Mouse (Mus musculus) spleen, embryonic (tissue): ENCODE measurements around the gene Ptpn6.
"Not testable (repeated sequence)": the region's sequence is repeated elsewhere in the genome, so short reads cannot be mapped to it uniquely, and the experiment has no call there.

Experiments
- CTCF ChIA-PET: fragments of 350-600 bp; sonication (Branson Sonifier 250); formaldehyde crosslinking; loops from one replicate; lab custom pipeline; 2022; lab: Charles Lee

The Ptpn6 gene

DNA sequence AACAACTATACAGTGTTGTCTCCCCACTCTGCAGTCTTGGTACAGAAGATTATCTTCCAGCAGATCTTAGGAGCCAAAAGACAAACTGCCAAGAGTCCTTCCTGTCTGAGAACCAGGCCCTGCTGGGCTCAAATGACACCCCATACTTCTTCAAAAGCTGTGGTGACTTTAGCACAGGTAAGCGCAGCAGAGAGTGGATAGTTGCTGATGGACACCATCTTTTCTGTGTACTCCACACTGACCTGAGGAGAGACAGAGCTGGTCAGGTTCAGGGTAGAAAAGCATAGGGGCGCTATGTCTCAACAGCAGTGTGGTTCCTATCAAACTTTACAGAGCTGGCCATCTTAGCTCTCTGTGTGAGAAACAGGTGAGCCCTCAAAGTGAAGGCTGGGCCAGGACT is 34.1 kb downstream of the Ptpn6 start:
- CTCF ChIA-PET, result interaction anchor here (0.5 kb wide), 1 partner anchor 9 kb away, joined by 3 read pairs; no protein-coding TSS in a partner anchor

GRCm38 (mm10) chr6:124703789-124704188 is 34.7 kb downstream of the Ptpn6 start:
- CTCF ChIA-PET, result interaction anchor here (2.1 kb wide), 1 partner anchor 55 kb away, joined by 7 read pairs; no protein-coding TSS in a partner anchor

GRCm38 (mm10) chr6:124702784-124703103 is 35.8 kb downstream of the Ptpn6 start:
- CTCF ChIA-PET, result interaction anchor here (0.5 to 2.1 kb wide), 5 partner anchors 18 to 81 kb away, joined by 3 to 8 read pairs (median 4); no protein-coding TSS in a partner anchor

- CTCF ChIA-PET, result interaction anchor here (0.5 to 2.1 kb wide), 7 partner anchors 18 to 312 kb away, joined by 3 to 8 read pairs (median 4); no protein-coding TSS in a partner anchor
Measured at GRCm38 (mm10) chr6:124702102-124702783, 36.3 kb downstream of the Ptpn6 start.

- CTCF ChIA-PET, result interaction anchor here (0.6 kb wide), 2 partner anchors 63 to 313 kb away, joined by 3 read pairs; no protein-coding TSS in a partner anchor
Measured at GRCm38 (mm10) chr6:124701338-124701737, 37.2 kb downstream of the Ptpn6 start.

GRCm38 (mm10) chr6:124699962-124700610 is 38.4 kb downstream of the Ptpn6 start:
- CTCF ChIA-PET, result no interaction called here

DNA sequence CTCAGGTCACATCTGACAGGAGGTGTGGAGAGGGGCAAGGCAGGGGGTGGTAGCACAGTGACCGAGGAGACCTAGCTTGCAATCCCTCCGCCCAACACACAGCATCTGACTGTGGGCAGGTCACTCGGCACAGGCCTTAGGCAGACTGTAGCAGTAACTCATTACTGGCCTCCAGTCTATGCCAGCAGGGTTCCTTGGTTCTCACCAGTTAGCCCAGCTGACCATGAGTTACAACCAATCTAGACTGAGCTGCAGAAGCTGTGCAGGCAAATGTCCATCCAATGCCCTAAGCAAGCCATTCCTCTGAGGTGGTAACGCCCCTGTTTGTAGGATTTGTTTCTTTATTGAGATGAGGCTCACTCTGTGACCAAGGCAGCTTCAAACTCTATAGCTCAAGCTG is 39.1 kb downstream of the Ptpn6 start:
- CTCF ChIA-PET, result no interaction called here

GRCm38 (mm10) chr6:124698751-124699150 is 39.8 kb downstream of the Ptpn6 start:
- CTCF ChIA-PET, result no interaction called here

DNA sequence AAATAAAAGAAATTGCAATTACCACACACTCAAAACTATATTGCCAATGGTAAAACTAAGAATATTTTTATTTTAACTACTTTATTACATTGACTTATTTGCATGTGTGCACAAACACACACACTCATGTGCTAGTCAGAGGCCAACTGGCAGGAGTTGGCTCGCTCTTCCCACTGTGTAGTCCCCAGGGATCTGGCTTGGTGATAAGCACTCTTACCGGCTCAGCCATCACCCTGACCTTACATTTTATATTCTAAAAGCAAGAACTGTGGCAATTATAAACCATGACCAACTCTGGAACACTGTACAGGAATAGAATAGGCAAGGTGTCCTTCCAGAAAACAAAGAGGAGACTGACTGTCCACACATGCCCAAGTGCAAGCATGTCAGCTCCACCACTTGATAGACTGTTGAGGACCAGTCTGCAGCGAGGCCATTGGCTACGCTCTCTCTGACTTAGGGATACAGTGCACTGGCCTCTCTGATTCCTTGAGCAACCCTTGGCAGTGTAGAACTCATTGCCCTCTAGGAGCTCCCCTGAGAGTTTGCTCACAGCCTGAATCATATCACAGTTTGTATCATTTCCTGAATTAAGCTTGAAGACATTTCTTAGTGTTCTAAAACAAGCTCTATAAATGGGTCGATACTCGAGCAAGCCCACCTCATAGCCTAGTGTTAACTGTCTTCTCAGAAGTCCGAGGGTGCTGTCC is 41.9 kb downstream of the Ptpn6 start:
- CTCF ChIA-PET, result no interaction called here

- CTCF ChIA-PET, result interaction anchor here (0.6 kb wide), 1 partner anchor 17 kb away, joined by 4 read pairs; no protein-coding TSS in a partner anchor
Measured at GRCm38 (mm10) chr6:124694166-124694955, 44.2 kb downstream of the Ptpn6 start.

DNA sequence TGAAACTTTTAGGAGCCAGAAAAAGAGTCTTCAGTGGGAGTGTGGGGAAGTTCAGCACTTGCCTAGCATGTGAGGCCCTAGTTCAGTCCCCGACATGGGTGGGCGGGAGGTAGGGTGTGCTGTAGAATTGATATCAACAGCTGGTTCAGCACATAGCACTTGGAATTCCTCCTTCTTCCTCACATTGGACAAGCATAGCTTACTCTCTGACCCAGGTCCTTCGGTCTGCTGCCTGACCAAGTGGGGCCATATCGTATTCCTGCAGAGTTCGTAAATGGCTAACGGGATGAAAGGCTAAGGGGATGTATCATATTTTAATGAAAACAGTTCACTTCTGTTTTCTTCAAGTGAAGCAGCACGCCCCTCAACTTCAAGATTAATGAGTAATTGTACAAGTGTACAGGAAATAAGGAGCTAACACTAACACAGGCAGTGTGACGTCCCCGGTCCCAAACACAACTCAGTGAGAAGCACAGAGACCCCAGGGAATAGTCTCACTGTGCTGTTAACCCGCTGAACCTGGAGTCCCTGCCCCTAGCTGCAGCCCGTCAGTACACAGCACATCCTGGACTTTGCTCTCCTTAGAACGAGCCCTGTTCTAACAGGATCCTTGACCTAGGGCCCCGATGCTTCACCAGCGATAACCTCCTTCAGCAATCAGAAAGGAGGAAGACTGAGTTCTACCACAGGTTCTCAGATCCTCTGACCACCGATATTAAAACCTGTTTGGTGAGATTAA is 45.1 kb downstream of the Ptpn6 start:
- CTCF ChIA-PET, result interaction anchor here (0.5 to 0.6 kb wide), 3 partner anchors 16 to 69 kb away, joined by 4 to 8 read pairs (median 6); no protein-coding TSS in a partner anchor

DNA sequence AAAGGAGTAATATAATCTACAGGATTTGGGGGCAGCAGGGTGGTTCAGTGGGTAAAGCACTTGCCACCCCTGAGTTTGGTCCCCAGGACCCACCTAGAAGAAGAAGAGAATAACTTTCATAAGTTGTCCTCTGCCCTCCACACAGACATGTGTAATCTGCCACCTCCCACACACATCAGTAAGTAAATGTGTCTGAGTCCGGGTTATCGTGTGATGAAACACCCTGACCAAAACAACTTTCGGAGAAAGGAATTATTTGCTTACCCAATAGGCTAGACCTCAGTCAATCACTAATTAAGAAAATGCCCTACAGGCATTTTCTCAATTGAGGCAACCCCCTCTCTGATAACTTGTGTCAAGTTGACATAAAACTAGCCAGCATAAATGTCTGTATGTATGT is 48.0 kb downstream of the Ptpn6 start:
- CTCF ChIA-PET, result no interaction called here

DNA sequence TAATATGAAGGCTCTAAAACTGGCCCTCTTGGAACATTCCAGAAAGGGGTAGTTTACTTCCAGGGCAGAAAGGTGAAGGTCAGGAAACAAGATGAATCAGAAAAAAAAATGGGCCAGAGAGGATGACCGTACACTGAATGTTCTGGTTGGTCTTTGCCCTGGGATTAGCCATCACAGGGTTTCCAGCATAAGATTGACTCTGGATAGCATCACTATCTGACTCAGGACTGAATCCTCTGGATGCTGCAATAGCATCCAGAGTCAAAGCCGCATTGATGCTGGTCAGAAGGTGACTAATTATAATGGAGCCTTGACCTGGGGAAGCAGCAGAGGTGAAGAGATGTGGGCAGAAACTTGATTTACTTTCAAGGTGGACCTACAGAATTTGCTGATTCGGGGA is 49.5 kb downstream of the Ptpn6 start:
- CTCF ChIA-PET, result no interaction called here

DNA sequence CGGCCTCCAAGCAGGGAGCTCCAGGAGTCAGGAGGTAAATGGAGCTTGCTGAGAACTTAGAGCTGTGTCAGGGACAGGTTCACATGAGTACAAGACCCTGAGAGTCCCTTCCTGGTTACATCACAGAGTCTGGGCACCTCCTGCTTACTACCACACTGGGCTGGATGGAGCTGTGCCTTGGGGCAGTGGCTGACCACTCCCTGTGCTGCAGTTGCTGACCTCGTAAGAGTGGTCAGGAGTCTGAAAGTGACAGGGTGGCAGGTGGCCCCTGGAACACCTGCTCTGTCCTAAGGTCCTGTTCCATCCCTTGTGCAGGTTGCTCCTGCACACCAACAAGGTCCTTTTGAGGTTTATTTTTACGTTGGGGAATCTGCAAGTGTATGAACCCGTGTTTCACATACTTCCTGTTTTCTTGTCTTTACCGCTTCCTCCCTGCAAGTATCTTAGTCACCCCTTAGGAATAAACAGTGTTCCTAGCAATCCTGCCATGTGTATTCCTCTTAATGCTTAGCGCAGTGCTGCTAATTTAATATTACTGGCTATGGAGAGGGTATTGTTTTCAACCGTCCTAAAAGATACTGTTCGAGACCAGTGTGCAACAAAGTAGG is 50.3 kb downstream of the Ptpn6 start:
- CTCF ChIA-PET, result interaction anchor here (0.6 kb wide), 1 partner anchor 97 kb away, joined by 3 read pairs; no protein-coding TSS in a partner anchor

- CTCF ChIA-PET, result not testable (repeated sequence)
Measured at GRCm38 (mm10) chr6:124686644-124687043, 51.9 kb downstream of the Ptpn6 start.

DNA sequence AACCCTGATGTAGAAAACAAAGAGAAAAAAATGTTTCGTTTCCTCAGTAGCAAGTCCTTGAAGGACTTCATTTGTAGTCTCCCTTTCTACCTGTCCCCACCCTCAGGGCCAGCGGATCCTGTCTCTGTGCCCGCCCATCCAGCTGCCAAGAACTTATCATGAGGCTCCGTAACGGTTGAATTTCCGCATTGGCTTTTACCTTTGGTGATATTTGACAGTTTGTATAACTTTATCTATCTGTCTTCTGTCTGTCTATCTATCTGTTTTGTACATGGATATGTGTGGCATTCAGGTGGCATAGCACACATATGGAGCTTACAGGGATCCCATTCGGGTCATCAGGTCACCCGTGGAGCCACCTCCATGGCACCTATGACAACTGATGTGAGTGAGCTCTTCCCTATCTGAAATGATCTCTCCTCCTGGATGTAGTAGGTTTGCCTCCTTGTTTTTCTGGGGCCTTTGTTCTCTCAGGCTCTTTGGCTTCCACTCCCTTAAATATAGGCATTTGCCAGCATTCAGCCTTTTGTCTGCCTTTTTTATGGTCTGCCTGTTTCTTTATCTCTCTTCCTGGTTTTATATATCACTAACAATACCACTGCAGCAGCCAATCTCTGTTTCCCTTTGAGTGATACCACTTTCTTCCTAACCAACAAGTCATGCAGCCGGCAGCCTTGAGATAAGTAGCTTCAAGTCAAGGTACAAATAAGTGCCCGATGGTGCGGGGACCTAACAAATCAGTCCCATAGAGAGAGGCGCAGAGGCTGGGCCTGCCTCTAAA is 52.7 kb downstream of the Ptpn6 start:
- CTCF ChIA-PET, result no interaction called here

GRCm38 (mm10) chr6:124683591-124684417 is 54.7 kb downstream of the Ptpn6 start:
- CTCF ChIA-PET, result interaction anchor here (0.9 kb wide), 1 partner anchor 19 kb away, joined by 3 read pairs; no protein-coding TSS in a partner anchor

DNA sequence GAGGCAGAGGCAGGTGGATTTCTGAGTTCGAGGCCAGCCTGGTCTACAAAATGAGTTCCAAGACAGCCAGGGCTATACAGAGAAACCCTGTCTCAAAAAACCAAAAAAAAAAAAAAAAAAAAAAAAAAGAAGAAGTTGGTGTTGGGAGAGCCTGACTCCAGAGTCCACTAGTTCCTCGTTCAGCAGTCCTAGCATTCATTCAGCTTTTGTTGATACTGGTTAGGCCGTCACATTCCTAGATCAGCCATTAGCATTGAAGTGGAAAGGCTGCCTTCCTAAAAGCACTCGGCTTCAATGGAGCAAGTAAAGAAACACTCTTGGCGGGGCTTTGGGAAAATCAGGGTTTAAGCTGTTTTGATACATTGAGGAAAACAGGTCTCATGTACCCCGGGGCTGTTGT is 56.2 kb downstream of the Ptpn6 start:
- CTCF ChIA-PET, result not testable (repeated sequence)
